Mouse (Mus musculus): ENCODE data around the gene Fancf. TPM values are rescaled to one million over a fixed set of nuclear protein-coding genes. Genes with fewer than 3 reads are reported as not detected.

Gene Fancf
- total RNA-seq, 2 experiments from 2014 or later: 5.5 to 6.0 TPM

GRCm38 (mm10) chr7:51850877-51851276, 11.2 kb downstream of the Fancf start:
- no peak for DNase-seq (ENCODE audit: low spot score in 2 of 2)

GRCm38 (mm10) chr7:51840515-51840914, 21.6 kb downstream of the Fancf start:
- DNase-seq (ENCODE audit: low spot score in 2 of 2): no peak

GRCm38 (mm10) chr7:51831917-51832316, 30.1 kb downstream of the Fancf start:
- no peak for DNase-seq (ENCODE audit: low spot score in 2 of 2)

GRCm38 (mm10) chr7:51823562-51824338, 38.3 kb downstream of the Fancf start:
- DNase-seq (ENCODE audit: low spot score in 2 of 2): no peak

- no peak for DNase-seq (ENCODE audit: low spot score in 2 of 2)
Measured at GRCm38 (mm10) chr7:51821467-51821866, 40.6 kb downstream of the Fancf start.

- no peak for DNase-seq (ENCODE audit: low spot score in 2 of 2)
Measured at GRCm38 (mm10) chr7:51819891-51820290, 42.2 kb downstream of the Fancf start.

GRCm38 (mm10) chr7:51818251-51818974, 43.7 kb downstream of the Fancf start:
- DNase-seq (ENCODE audit: low spot score in 2 of 2): no peak

- DNase-seq (ENCODE audit: low spot score in 2 of 2): no peak
Measured at GRCm38 (mm10) chr7:51816283-51816839, 45.7 kb downstream of the Fancf start.

- no peak for DNase-seq (ENCODE audit: low spot score in 2 of 2)
Measured at GRCm38 (mm10) chr7:51815473-51816282, 46.4 kb downstream of the Fancf start.

Other genes with a start within 250 kb of the Fancf start
- 10 to 100 TPM; 42.7 to 57.6 TPM for gene Slc17a6, start 240.3 kb downstream of the Fancf start, total RNA-seq (2021)
- gene Gas2, start 252 bp downstream of the Fancf start, total RNA-seq (2021): 10 to 100 TPM; 17.4 to 21.8 TPM
- gene Svip, start 143.8 kb upstream of the Fancf start, total RNA-seq (2021): 10 to 100 TPM; 26.0 to 30.6 TPM
- gene 1700015G11Rik, start 153.5 kb upstream of the Fancf start, total RNA-seq (2021): not detected

All from layer of hippocampus, postnatal 10 days (tissue).